Mouse (Mus musculus) 3134 (cell line): ENCODE measurements at regions not wholly inside any gene's neighbourhood (a gene's known extent, or its start where the extent isn't known, plus 50 kb on each side); places are given as distances from the start of the nearest gene placed in this dataset.

ENCODE experiments used
- DNase-seq: peaks from one replicate; pipeline ENCODE4 v3.0.0-alpha.2; 2011; ENCODE audit warnings: low spot score; ENCODE audit not compliant: insufficient read length; ENCODE audit errors: extremely low read depth

DNA sequence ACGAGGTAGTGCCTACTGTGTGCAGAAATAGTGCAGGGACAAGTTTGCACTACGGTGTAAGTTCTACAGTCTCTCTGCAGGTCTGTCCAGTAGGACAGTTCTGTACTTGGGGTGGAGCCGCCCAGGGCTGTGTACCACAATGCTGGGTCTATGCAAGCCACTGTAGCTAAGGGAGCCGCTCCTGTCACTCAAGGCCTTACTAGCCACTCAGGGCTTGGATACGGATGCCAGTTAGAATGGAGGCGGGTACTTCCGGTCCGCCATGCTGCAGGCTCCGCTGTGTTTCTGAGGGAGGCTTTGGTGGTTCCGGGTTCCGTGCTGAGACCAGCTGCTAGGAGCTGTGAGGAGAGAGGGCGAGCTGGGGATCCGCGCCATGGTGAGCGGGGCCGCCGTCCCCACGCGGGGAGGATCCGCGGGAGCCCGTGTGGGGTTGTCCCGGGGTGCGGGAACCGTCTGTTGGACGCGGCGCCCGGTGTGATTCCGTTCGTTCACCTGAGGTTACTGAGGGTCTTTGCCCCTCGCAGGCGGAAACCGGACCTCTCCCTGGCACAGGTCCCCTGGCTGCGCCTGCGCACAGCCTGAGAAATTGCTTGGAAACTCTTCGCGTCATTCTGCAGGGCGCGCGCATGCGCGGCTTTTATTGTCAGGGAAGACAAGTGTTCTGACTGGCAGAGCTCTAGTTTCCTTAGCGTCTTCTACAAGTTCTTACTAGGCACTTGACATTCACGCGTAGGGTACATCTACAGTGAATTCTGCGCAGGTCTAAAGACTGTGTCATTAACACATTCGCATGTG is 51.0 kb upstream of the Zfp873 start:
- peak; percentile 62 for DNase-seq
